8 mouse cellular contexts compared by ENCODE assay signal in the genomic region with DNA sequence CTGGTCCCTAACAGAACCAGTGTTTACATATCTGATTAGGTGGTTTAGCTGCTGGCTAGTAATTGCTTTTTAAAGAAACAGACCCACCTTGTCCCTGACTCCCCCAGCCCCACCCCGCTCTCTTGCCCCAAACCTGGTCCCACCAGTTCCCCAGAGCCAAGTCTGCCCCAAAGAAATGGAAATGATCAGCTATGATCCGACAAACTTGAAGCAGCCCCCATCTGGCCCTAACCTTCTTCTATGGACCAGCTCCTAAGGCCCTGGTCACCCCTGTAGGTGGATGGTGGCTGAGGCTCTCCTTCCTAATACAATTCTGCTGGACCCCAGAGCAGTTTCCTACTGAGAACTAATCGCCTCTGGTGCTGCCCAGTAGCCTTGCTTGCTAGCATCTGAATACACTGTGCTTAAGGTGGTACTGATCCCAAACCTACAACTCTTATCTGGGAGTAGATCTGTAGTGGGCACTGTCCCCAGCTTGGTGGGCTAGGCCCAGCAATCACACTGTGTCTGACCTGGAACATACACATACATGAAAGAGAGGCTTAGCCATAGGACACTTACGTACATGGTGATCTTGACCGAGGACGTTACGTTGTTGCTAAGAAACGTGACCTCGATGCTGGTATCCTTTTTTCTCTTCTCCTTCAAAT. TPM values are rescaled to one million over a fixed set of nuclear protein-coding genes. Genes with fewer than 3 reads are reported as not detected.
DNase-seq lines count a peak whose midpoint lies in the region; ATAC-seq and TF ChIP-seq lines count a peak whose summit lies in the region.

No protein-coding gene starts in this region.

- WGBS in liver, embryonic 12.5 days (ENCODE audit: insufficient replicate concordance): 73% methylated on average over 9 of the region's 9 CpGs

- ATAC-seq in liver, embryonic 12.5 days: peak; percentile 14; the same call in 1 of the 2 replicates

- no peak for TF ChIP-seq CTCF in gastrocnemius, adult 2 months (IDR thresholded peaks at IDR 0.05)

- H3K36me3 ChIP-seq in liver, embryonic 12.5 days: no peaks in the 10 kb centered on the region

- peak overlapping the region; percentile 59 for H3K4me3 ChIP-seq in gastrocnemius, adult 2 months
- no peak overlapping the region for H3K4me3 ChIP-seq in liver, embryonic 12.5 days

- H3K27me3 ChIP-seq in liver, embryonic 12.5 days (replicated peaks): peaks cover 12% of the 10 kb centered on the region; the same call in 1 of the 2 replicates

- intact Hi-C loops in gastrocnemius, adult 2 months (cut with DNase I): no loop called here
- intact Hi-C loops in gastrocnemius, postnatal 14 days (cut with DNase I; ENCODE audit: low total_unique reads): loop anchor here (5.0 kb wide), 1 partner anchor 47 kb away; no protein-coding TSS in a partner anchor
- intact Hi-C loops in left cerebral cortex, postnatal 14 days (cut with DNase I): no loop called here

- peak overlapping the region; percentile 83 for H3K27ac ChIP-seq in gastrocnemius, adult 2 months
- no peak overlapping the region for H3K27ac ChIP-seq in liver, embryonic 12.5 days

- no peak for DNase-seq in gastrocnemius, adult 2 months
- no peak for DNase-seq in gastrocnemius, postnatal 14 days
- peak; percentile 3 for DNase-seq in right cerebral cortex, postnatal 4 days
- DNase-seq in right cerebral cortex, postnatal 14 days: no peak
- no peak for DNase-seq in left cerebral cortex, postnatal 14 days (ENCODE audit: low spot score in 2 of 2)
- DNase-seq in testis, postnatal 10 days (ENCODE audit: low spot score): no peak
- DNase-seq in right cerebral cortex, adult 2 months (ENCODE audit: low spot score in 2 of 2): no peak

- H3K4me2 ChIP-seq in liver, embryonic 12.5 days: peak overlapping the region; percentile 57

- no peaks in the 10 kb centered on the region for H3K9me3 ChIP-seq in liver, embryonic 12.5 days (replicated peaks)

- H3K9ac ChIP-seq in liver, embryonic 12.5 days: no peak overlapping the region

- H3K4me1 ChIP-seq in liver, embryonic 12.5 days: peaks cover 40% of the 10 kb centered on the region

RNA-seq across cellular contexts. Expression of gene Pla1a, which starts 32.5 kb away (rescaled TPM):
- total RNA-seq in gastrocnemius, adult 2 months (2021): 1 to 10 TPM; 5.3 to 6.3 TPM
- total RNA-seq in gastrocnemius, postnatal 14 days (2021): 1 to 10 TPM; 3.8 to 4.7 TPM
- polyA plus RNA-seq in liver, embryonic 12.5 days (2016; fragmentation: Nextera tagmentation; extraction: Ambion mirVana): 3.4 TPM in 2 replicates
- total RNA-seq in left cerebral cortex, postnatal 14 days (2021): 1 to 10 TPM in 1 of 2 experiments, under 1 TPM in 1; 0.57 to 1.3 TPM

RNA-seq across cellular contexts. Expression of gene Popdc2, which starts 38.4 kb away (rescaled TPM):
- 10 to 100 TPM; 55.5 to 61.6 TPM for total RNA-seq in gastrocnemius, adult 2 months (2021)
- 10 to 100 TPM; 56.1 to 66.9 TPM for total RNA-seq in gastrocnemius, postnatal 14 days (2021)
- 20.3 and 24.8 TPM in 2 replicates for polyA plus RNA-seq in liver, embryonic 12.5 days (2016; fragmentation: Nextera tagmentation; extraction: Ambion mirVana)
- under 1 TPM; 0.64 to 0.89 TPM for total RNA-seq in left cerebral cortex, postnatal 14 days (2021)

RNA-seq across cellular contexts. Expression of gene Adprh, which starts 52.1 kb away (rescaled TPM):
- 10 to 100 TPM; 17.5 to 20.9 TPM for total RNA-seq in gastrocnemius, adult 2 months (2021)
- 10 to 100 TPM; 25.5 to 27.6 TPM for total RNA-seq in gastrocnemius, postnatal 14 days (2021)
- 50.8 and 53.5 TPM in 2 replicates for polyA plus RNA-seq in liver, embryonic 12.5 days (2016; fragmentation: Nextera tagmentation; extraction: Ambion mirVana)
- 10 to 100 TPM; 61.4 to 63.4 TPM for total RNA-seq in left cerebral cortex, postnatal 14 days (2021)

RNA-seq across cellular contexts. Expression of gene Gm21987, which starts 53.6 kb away (rescaled TPM):
- not detected for total RNA-seq in gastrocnemius, adult 2 months (2021)
- not detected for total RNA-seq in gastrocnemius, postnatal 14 days (2021)
- polyA plus RNA-seq in liver, embryonic 12.5 days (2016; fragmentation: Nextera tagmentation; extraction: Ambion mirVana): not detected in 2 replicates
- not detected for total RNA-seq in left cerebral cortex, postnatal 14 days (2021)

RNA-seq across cellular contexts. Expression of gene Cox17, which starts 53.6 kb away (rescaled TPM):
- total RNA-seq in gastrocnemius, adult 2 months (2021): 100 to 1,000 TPM; 138 to 190 TPM
- total RNA-seq in gastrocnemius, postnatal 14 days (2021): 100 to 1,000 TPM; 134 to 137 TPM
- polyA plus RNA-seq in liver, embryonic 12.5 days (2016; fragmentation: Nextera tagmentation; extraction: Ambion mirVana): 404 and 417 TPM in 2 replicates
- total RNA-seq in left cerebral cortex, postnatal 14 days (2021): 10 to 100 TPM; 88.0 to 89.4 TPM

Comparison
In these comparisons a context has a peak if more than half of its experiments do, and no peak if none do; other contexts are left out.
1. RNA of gene Popdc2, which starts 38.4 kb away (total RNA-seq): 56.1 to 66.9 TPM in gastrocnemius, postnatal 14 days and 55.5 to 61.6 TPM in gastrocnemius, adult 2 months; 0.64 to 0.89 TPM in left cerebral cortex, postnatal 14 days; every median in the first group is over 10 times any median in the second.